Mouse (Mus musculus): Measurements from ENCODE around the gene Xylt1.

The Xylt1 gene

DNA sequence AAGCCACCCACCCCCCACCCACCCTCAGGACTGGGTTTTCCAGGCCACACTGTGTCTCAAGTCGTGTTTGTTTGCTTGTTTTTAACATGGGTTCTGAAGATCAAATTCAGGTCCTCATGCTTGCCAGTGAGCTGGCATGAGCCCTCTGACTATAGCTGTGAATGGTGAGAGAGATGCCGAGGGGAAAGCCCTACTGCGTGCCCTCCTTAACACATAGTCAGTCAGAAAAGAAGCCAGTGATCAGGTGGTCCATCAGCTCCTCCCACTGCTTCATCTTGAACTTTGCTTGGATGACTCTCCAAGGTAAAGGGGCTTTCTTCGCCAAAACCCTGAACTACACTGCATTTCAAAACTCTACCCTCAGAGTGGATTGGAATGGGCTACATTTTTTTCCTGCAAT is 183.8 kb downstream of the Xylt1 start:
- DNase-seq (ENCODE audit: low spot score): no peak

DNA sequence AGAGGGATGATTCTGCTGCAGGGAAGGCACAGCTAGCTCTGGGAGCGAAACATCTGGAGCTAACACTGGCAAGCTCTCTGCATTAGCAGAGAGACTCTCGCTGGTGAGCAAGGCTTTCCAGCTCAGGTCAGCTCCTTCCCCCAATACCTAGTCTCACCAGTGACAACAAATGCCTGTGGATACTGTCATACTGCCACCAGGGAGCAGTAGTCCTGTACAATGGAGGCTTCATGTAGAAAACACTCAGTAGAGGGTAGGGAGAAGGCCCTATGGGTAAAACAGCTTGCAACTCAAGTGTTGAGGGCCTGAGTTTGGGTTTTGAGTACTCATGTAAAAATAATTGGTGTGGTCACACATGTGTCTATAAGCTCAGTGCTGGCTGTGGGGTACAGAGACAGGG is 185.3 kb downstream of the Xylt1 start:
- no peak for DNase-seq (ENCODE audit: low spot score)

GRCm38 (mm10) chr7:117566833-117567232 is 186.1 kb downstream of the Xylt1 start:
- no peak for DNase-seq (ENCODE audit: low spot score)

DNA sequence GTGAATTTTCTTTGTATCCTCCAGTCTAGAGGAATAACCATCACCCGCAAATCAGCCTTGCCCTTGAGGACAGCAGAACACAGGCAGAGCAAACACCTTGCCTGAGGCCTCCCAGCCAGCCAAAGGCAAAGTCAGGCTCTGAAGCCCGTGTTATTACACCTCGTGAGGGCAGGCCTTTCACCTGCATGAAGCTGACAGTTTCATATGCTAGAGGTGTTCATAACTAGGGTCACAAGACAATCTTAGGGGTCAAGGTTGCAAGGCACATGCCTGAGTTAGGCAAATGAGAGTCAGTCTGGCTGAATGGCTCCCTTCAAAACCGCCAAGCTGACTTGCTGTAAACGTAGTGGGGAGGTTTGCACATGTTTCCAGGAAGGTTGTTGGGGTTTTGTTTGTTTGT is 186.5 kb downstream of the Xylt1 start:
- DNase-seq (ENCODE audit: low spot score): no peak

GRCm38 (mm10) chr7:117567653-117568340 is 187.0 kb downstream of the Xylt1 start:
- DNase-seq (ENCODE audit: low spot score): no peak

DNA sequence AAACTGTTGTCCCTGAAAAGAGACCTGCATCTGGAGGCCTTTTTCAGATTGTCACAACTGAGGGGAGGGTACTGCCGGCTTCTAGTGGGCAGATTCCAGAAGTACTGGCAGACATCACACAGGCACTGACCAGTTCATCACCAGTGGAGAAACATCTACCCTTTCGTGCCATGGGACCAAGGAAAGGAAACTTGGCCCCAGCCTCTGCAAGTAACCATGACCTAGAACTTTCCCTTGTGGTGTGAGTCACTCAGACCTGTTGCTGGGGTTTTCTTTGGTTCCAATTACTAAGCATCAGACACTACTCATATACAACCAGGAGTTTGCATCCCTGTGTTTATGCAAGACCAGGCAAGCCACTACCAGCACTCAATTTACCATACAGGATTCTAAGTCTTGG is 190.4 kb downstream of the Xylt1 start:
- no peak for DNase-seq (ENCODE audit: low spot score)

- DNase-seq (ENCODE audit: low spot score): no peak
Measured at GRCm38 (mm10) chr7:117571713-117572112, 190.9 kb downstream of the Xylt1 start.

DNA sequence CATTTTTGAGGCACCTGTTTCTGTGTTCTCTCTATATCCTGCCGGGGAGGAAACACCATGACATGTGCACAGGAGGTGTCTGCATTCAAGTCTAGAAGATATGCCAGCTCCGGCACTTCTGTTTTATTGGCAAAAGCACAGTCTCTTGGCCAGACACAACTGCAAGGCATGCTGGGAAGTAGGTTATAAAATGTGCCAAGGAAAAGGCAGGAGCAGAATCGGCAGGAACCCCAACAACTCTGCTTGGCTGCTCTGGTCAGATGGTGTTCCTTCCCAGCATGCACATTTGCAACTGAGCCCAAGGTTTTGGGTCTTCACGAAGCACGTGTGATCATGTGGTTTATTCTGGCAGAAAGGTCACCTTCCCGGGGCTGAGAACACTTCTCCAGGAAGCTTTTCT is 192.4 kb downstream of the Xylt1 start:
- no peak for DNase-seq (ENCODE audit: low spot score)

GRCm38 (mm10) chr7:117575417-117575816 is 194.6 kb downstream of the Xylt1 start:
- DNase-seq (ENCODE audit: low spot score): no peak

DNA sequence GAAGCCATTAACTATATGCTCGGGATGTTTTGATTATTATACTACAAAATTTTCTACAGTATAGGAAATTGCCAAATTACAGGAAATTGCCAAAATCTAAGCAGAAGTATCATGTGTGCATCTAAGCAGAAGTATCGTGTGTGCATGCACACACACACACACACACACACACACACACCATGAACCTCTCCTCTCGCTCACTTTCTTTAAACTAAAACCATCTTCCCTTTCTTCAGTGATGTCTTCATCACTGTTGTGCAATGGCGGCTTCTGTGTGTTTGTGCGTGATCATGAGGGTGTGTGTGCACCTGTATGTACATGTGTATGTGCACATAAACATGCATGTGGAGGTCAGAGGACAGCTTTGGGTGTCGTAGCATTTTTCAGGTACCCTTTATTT is 196.3 kb downstream of the Xylt1 start:
- DNase-seq (ENCODE audit: low spot score): no peak

GRCm38 (mm10) chr7:117585164-117585563 is 204.4 kb downstream of the Xylt1 start:
- DNase-seq (ENCODE audit: low spot score): no peak

DNA sequence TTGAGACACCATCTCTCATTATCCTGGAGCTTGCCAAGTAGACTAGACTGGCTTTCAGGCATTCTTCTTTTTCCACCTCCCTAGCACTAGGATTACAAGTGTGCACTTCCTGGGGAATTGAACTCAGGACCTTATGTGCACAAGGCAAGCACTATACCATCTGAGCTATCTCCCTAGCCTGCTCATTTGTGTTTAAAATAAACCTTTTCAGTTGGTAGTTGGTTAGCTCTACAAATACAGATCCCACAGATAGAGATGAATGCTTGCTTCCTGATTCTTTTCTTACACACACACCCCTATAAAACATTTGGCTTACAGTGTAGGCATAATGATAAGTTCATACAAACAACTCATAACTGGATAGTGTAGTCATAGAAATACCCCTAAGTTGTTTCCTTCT is 206.0 kb downstream of the Xylt1 start:
- DNase-seq (ENCODE audit: low spot score): no peak

DNA sequence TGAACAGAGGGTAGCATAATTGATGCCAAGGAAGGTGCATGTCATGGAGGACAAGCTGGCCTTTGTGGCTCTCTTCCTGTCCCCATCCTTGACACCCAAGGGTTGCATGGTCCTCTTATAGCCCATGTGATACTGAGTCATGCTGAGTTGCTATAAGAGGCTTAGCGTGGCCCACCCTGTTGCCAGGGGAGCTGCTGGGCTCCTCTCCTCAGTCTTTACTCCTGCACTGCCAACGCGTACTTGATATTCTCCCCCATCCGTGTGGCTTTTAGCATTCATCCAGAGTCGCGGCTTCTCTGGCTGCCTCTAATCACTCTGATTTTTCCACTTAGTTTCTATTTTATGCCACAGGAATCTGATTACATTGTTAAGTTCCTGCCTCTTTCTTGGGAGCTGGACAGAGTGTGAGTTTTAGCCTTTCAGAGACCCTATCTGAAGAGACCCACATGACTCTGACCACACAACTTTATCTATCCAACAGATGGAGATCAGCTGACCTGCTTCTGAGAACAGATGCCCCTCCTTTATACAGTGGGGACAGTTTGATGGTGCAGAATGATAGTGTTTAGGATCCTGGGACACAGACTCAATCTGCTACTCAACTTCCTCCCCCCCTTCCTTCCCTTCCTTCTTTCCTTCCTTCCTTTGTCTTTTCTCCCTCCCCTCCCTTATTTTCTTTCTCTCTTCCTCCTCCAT is 206.6 kb downstream of the Xylt1 start:
- DNase-seq (ENCODE audit: low spot score): no peak

DNA sequence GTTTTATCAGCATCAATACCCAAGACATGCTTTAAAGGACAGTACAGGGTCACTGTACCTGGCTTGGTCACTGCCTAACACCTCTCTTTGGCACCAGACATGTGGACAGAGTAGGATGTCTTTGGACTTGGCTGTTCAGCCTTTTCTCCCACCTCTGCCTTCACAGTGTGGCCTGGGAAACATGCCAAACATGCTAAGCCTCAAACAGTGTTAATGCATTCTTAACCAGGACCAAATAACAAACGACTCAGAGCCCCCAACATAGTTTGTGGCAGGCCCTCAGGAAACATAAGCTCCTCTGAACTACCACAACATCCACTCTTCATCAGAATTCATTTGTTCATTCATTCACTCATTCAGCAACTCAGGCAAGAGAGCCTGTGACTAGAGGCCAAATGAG is 207.6 kb downstream of the Xylt1 start:
- DNase-seq (ENCODE audit: low spot score): no peak

GRCm38 (mm10) chr7:117589359-117589758 is 208.6 kb downstream of the Xylt1 start:
- no peak for DNase-seq (ENCODE audit: low spot score)

- no peak for DNase-seq (ENCODE audit: low spot score)
Measured at GRCm38 (mm10) chr7:117589820-117590219, 209.0 kb downstream of the Xylt1 start.

- DNase-seq (ENCODE audit: low spot score): no peak
Measured at GRCm38 (mm10) chr7:117594191-117594590, 213.4 kb downstream of the Xylt1 start.

GRCm38 (mm10) chr7:117595029-117595695 is 214.4 kb downstream of the Xylt1 start:
- DNase-seq (ENCODE audit: low spot score): no peak

DNA sequence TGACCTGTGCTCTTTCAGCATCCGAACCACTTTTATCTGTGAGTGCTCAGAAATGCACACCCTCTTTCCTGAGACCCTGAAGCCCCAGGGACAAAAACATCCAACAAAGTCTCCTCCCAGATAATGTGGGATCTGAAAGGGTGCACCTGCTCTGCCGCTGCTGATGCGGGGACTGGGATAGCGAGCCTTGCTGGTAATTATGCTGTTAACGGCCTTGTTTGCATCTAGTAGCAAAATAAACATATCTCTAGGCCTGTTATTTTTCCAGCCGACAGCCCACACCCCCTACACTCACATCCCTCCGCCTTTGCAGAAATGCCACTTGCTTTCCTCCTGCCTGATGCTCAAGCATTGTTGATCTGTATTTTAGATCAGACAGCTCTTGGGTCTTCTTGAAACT is 219.7 kb downstream of the Xylt1 start:
- no peak for DNase-seq (ENCODE audit: low spot score)

DNA sequence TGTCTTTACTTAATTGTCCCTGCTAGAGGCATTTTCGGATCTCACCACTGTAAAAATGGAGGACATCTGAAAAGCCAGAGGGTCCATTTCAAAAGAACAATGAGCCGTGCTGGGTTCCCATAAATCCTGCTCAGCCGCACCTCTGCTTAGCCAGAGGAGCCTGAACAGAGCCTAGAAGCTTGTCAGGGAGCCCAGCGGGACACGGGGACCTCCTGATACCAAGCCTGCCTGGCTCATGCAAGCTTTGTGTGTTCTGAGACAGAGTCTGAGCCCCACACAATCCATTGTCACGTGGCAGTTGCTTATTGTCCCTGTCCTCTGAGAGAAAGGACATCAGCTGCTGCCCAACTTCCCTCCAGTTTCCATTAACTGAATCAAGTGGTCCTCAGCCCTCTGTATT is 229.7 kb downstream of the Xylt1 start:
- DNase-seq (ENCODE audit: low spot score): no peak

DNA sequence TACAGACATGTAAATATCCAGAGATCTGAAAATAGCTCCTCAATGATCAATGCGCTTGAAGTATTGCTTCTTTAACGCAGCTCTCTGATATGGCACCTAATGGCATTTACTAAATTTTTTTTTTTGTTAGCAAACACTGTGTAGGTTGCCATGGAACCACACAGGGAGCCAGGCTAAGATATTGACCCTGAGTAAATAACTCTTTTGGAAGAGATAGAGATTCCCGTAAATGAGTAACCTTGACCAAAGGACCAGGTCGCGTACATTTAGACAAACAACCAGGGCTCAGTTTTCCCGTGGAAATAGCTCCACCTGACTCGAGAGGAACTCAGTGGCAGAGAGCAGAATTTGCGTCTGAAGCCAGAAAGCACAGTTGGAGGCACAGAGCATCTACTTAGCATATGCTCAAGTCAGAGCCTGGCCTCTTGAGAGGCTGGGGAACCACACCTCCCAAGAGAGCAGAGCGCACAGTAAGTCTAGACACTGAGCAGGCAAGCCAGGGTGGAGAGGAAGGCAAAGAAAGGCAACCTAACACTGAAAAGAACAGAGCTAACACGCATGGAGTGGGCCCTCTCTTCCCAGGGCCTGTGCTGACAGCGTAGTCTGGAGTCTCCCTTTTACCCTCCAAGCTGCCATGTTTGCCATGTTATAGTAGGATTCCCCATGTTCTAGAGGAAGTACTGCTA is 232.2 kb downstream of the Xylt1 start:
- no peak for DNase-seq (ENCODE audit: low spot score)

- DNase-seq (ENCODE audit: low spot score): no peak
Measured at GRCm38 (mm10) chr7:117613796-117614195, 233.0 kb downstream of the Xylt1 start.

GRCm38 (mm10) chr7:117614346-117614745 is 233.6 kb downstream of the Xylt1 start:
- no peak for DNase-seq (ENCODE audit: low spot score)
